Mouse (Mus musculus): Measurements from ENCODE around the gene Rab8b.

DNA sequence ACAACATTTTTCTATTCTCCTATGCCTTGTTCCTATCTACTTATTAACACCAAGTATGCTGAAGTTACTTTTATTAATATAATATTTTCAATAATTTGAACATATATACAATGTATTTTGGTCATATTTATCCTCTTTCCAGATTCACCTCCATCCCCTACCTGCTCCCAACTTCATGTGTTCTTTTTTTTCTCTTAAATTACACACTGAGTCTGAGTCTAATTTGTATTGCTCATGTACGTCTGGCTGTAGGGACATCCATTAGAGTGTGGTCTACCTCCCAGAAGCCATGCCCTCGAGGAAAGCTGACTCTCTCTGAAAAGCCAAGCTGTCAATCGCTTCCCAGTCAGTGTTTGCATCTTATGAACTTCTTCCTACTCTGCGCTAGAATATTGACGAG is 122.7 kb downstream of the Rab8b start, which contains the start of gene Gm10647:
- TF ChIP-seq CTCF (IDR thresholded peaks at IDR 0.05; ENCODE audit: low read depth, low read length): no peak
- no peak for TF ChIP-seq POLR2A (IDR thresholded peaks at IDR 0.05; ENCODE audit: borderline replicate concordance, low read depth, low read length)
